Mouse (Mus musculus) stomach, embryonic 16.5 days (tissue): ENCODE measurements at regions not wholly inside any gene's neighbourhood (a gene's known extent, or its start where the extent isn't known, plus 50 kb on each side); places are given as distances from the start of the nearest gene placed in this dataset.
A peak's percentile ranks its signal among the peaks of the same experiment; 100 is the strongest.

ENCODE experiments used
- ATAC-seq: fragments of 200-750 bp; cut with Nextera tagmentation; 2 replicates; pipeline ENCODE4 v1.8.0; 2017; ENCODE audit warnings: moderate number of reproducible peaks, moderate TSS enrichment; ENCODE audit not compliant: insufficient read depth, low FRiP score
- H3K27ac ChIP-seq: fragments of 300-500 bp; sonication (generic); 2 replicates; pipeline ENCODE4 v1.5.1; 2014; ENCODE audit warnings: low read length
- H3K27me3 ChIP-seq: fragments of 300-500 bp; sonication (generic); 2 replicates; pipeline ENCODE4 v1.6.1; 2014; ENCODE audit warnings: low read length, control low read depth, mixed read lengths; ENCODE audit not compliant: control insufficient read depth, insufficient read depth
- H3K36me3 ChIP-seq: fragments of 300-500 bp; sonication (generic); 2 replicates; pipeline ENCODE4 v1.6.1; 2014; ENCODE audit warnings: low read length; ENCODE audit not compliant: control insufficient read depth, insufficient read depth
- H3K4me1 ChIP-seq: fragments of 300-500 bp; sonication (generic); 2 replicates; pipeline ENCODE4 v1.6.1; 2014; ENCODE audit warnings: low read length, control low read depth, mixed read lengths; ENCODE audit not compliant: control insufficient read depth, insufficient read depth
- H3K4me2 ChIP-seq: fragments of 300-500 bp; sonication (generic); 2 replicates; pipeline ENCODE4 v1.6.1; 2014; ENCODE audit warnings: low read depth, low read length, mixed read lengths
- H3K4me3 ChIP-seq: fragments of 300-500 bp; sonication (generic); replicated peaks from 2 replicates; pipeline ENCODE4 v1.5.1; 2014; ENCODE audit warnings: mild to moderate bottlenecking, low read length
- H3K9ac ChIP-seq: fragments of 300-500 bp; sonication (generic); 2 replicates; pipeline ENCODE4 v1.6.1; 2014; ENCODE audit warnings: low read length
- H3K9me3 ChIP-seq: fragments of 300-500 bp; sonication (generic); replicated peaks from 2 replicates; pipeline ENCODE4 v1.6.1; 2016; ENCODE audit warnings: low read length, control low read depth; ENCODE audit not compliant: control insufficient read depth
- WGBS: fragments of 180-500 bp; shearing (Covaris S2); extraction: QIAGEN DNeasy Blood & Tissue Kit; methylation state at CpG from one replicate; pipeline ENCODE4 v1.1.7; 2014; 5-methylcytosine and 5-hydroxymethylcytosine counted together

GRCm38 (mm10) chr16:8944412-8945102, 114.7 kb downstream of the 1810013L24Rik start:
- Histone ChIP-seq H3K27ac (no peak overlapping the region), H3K4me1 (no peaks in the 10 kb centered on the region), H3K4me3 (no peak overlapping the region), H3K27me3 (no peaks in the 10 kb centered on the region), H3K9me3 (no peaks in the 10 kb centered on the region), H3K4me2 (no peak overlapping the region), H3K36me3 (no peaks in the 10 kb centered on the region), H3K9ac (no peak overlapping the region)
- no peak for ATAC-seq
- WGBS: 35% methylated on average over 5 of the region's 5 CpGs

DNA sequence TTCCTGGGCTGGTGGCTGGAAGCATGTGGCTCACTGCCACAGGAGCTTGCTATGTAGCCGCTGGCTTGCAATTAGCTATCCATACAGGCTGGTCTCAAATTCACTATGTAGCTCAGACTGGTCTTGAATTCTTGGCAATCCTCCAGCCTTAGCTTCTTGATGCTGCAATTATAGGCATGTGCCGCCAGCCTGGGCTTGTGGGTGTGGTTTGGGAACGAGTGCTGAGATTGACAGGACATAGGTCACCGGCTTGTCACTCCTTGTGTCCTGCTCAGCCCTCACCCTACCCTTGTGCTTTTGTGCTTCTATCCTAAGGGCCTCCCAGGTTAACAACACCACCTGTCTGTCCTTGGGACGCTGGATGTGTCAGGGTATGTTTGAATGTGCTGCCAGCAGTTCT, 117.9 kb downstream of the 1810013L24Rik start:
- ATAC-seq: no peak
- no peaks in the 10 kb centered on the region for H3K4me1 ChIP-seq

GRCm38 (mm10) chr16:8951156-8951899, 121.4 kb downstream of the 1810013L24Rik start:
- H3K9me3 ChIP-seq: no peaks in the 10 kb centered on the region
- ATAC-seq: no peak
- no peaks in the 10 kb centered on the region for H3K4me1 ChIP-seq
- H3K36me3 ChIP-seq: no peaks in the 10 kb centered on the region
- 49% methylated on average over 6 of the region's 6 CpGs for WGBS
- no peak overlapping the region for H3K9ac ChIP-seq
- no peak overlapping the region for H3K4me2 ChIP-seq
- H3K4me3 ChIP-seq: no peak overlapping the region
- H3K27me3 ChIP-seq: no peaks in the 10 kb centered on the region
- H3K27ac ChIP-seq: no peak overlapping the region

More for the DNA sequence above, 117.9 kb downstream of the 1810013L24Rik start:
- Histone ChIP-seq H3K27ac (no peak overlapping the region), H3K9ac (no peak overlapping the region), H3K27me3 (no peaks in the 10 kb centered on the region), H3K4me3 (no peak overlapping the region), H3K36me3 (no peaks in the 10 kb centered on the region), H3K9me3 (no peaks in the 10 kb centered on the region), H3K4me2 (no peak overlapping the region)
- WGBS: 59% methylated on average over 5 of the region's 5 CpGs

DNA sequence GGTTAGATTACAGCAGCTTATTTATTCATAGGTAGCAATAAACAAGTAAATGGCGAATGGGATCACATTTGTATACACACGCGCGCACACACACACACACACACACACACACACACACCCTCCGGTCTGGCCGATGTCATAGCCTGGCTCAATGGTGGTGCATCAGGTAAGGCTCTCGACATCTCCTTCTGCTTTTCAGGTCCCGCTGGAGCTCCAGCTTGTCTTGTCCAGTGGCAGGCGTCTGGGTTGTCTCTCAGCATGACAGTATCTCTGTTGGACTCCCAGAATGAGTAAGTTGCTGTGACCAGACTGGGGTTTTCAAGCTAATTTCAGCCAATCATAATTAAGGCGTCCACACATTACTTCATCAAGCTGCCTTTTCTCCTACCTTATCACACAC, 131.8 kb downstream of the 1810013L24Rik start:
- Histone ChIP-seq H3K9ac (no peak overlapping the region), H3K4me3 (no peak overlapping the region), H3K4me1 (no peaks in the 10 kb centered on the region), H3K9me3 (no peaks in the 10 kb centered on the region), H3K27me3 (no peaks in the 10 kb centered on the region), H3K36me3 (no peaks in the 10 kb centered on the region), H3K4me2 (no peak overlapping the region), H3K27ac (no peak overlapping the region)
- WGBS: 41% methylated on average over 10 of the region's 10 CpGs
- ATAC-seq: no peak

- H3K9ac ChIP-seq: no peak overlapping the region
- whole genome bisulfite sequencing: 84% methylated on average over 7 of the region's 7 CpGs
- H3K4me2 ChIP-seq: no peak overlapping the region
- no peaks in the 10 kb centered on the region for H3K4me1 ChIP-seq
- no peak overlapping the region for H3K4me3 ChIP-seq
- H3K9me3 ChIP-seq: no peaks in the 10 kb centered on the region
- no peak overlapping the region for H3K27ac ChIP-seq
- no peaks in the 10 kb centered on the region for H3K36me3 ChIP-seq
- ATAC-seq: no peak
- no peaks in the 10 kb centered on the region for H3K27me3 ChIP-seq
Observed at GRCm38 (mm10) chr16:8993521-8994250, 163.8 kb downstream of the 1810013L24Rik start.

GRCm38 (mm10) chr16:8994521-8994920, 164.6 kb downstream of the 1810013L24Rik start:
- 90% methylated on average over 1 of the region's 1 CpGs for WGBS

GRCm38 (mm10) chr16:8997250-8997649, 167.3 kb downstream of the 1810013L24Rik start:
- ATAC-seq: no peak
- 66% methylated on average over 5 of the region's 5 CpGs for WGBS

More at GRCm38 (mm10) chr16:8994521-8994920, 164.6 kb downstream of the 1810013L24Rik start:
- no peaks in the 10 kb centered on the region for H3K4me1 ChIP-seq
- no peaks in the 10 kb centered on the region for H3K9me3 ChIP-seq
- no peaks in the 10 kb centered on the region for H3K36me3 ChIP-seq
- no peaks in the 10 kb centered on the region for H3K27me3 ChIP-seq
- H3K4me3 ChIP-seq: no peak overlapping the region
- no peak for ATAC-seq
- no peak overlapping the region for H3K27ac ChIP-seq
- no peak overlapping the region for H3K9ac ChIP-seq
- H3K4me2 ChIP-seq: no peak overlapping the region

GRCm38 (mm10) chr16:9004012-9004411, 174.1 kb downstream of the 1810013L24Rik start:
- Histone ChIP-seq H3K4me1 (no peaks in the 10 kb centered on the region), H3K36me3 (no peaks in the 10 kb centered on the region), H3K4me2 (no peak overlapping the region), H3K27me3 (no peaks in the 10 kb centered on the region), H3K4me3 (no peak overlapping the region), H3K9ac (no peak overlapping the region), H3K9me3 (no peaks in the 10 kb centered on the region), H3K27ac (no peak overlapping the region)
- 28% methylated on average over 6 of the region's 6 CpGs for WGBS
- ATAC-seq: 0 out of 2 replicates have a peak, but pooled peaks have one; percentile 21

More at GRCm38 (mm10) chr16:8997250-8997649, 167.3 kb downstream of the 1810013L24Rik start:
- no peaks in the 10 kb centered on the region for H3K4me1 ChIP-seq
- H3K27me3 ChIP-seq: no peaks in the 10 kb centered on the region
- no peak overlapping the region for H3K9ac ChIP-seq
- H3K9me3 ChIP-seq: no peaks in the 10 kb centered on the region
- no peaks in the 10 kb centered on the region for H3K36me3 ChIP-seq
- H3K4me2 ChIP-seq: no peak overlapping the region
- no peak overlapping the region for H3K27ac ChIP-seq
- H3K4me3 ChIP-seq: no peak overlapping the region

- WGBS: 29% methylated on average over 5 of the region's 5 CpGs
- no peak for ATAC-seq
- H3K9me3 ChIP-seq: no peaks in the 10 kb centered on the region
Observed at GRCm38 (mm10) chr16:9005933-9006332, 176.0 kb downstream of the 1810013L24Rik start.

More at GRCm38 (mm10) chr16:9005933-9006332, 176.0 kb downstream of the 1810013L24Rik start:
- no peaks in the 10 kb centered on the region for H3K4me1 ChIP-seq
- H3K27ac ChIP-seq: no peak overlapping the region
- H3K36me3 ChIP-seq: no peaks in the 10 kb centered on the region
- H3K4me3 ChIP-seq: no peak overlapping the region
- H3K9ac ChIP-seq: no peak overlapping the region
- no peaks in the 10 kb centered on the region for H3K27me3 ChIP-seq
- H3K4me2 ChIP-seq: no peak overlapping the region
